Mouse (Mus musculus) frontal cortex, adult (tissue): ENCODE data around the gene Plcxd3.
"Not testable (repeated sequence)": the region's sequence is repeated elsewhere in the genome, so short reads cannot be mapped to it uniquely, and the experiment has no call there.

Experiments
- ATAC-seq: cut with Nextera tagmentation; 2 replicates; pipeline ENCODE4 v1.9.2; 2017; ENCODE audit warnings: mild to moderate bottlenecking, moderate library complexity, mixed read lengths; ENCODE audit not compliant: low TSS enrichment

The Plcxd3 gene

DNA sequence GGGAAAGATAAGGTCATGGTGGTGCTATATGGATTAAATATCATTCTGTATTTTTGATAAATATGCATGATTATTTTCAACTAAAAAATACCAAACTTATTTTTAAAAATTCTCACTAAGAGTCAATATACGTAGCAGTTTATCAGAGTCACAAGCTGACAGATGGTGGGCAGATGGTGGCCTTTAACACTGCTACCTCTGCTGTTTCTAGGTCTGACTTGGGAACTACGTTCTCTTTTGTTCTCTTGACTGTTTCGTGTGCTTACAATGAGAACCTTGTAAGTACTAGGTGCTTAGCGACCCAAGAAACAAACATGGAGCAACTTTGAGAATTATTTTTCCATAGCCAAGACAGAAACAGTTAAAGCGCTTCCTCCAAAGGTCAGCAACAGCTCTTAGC is 183.8 kb downstream of the Plcxd3 start:
- no peak for ATAC-seq

DNA sequence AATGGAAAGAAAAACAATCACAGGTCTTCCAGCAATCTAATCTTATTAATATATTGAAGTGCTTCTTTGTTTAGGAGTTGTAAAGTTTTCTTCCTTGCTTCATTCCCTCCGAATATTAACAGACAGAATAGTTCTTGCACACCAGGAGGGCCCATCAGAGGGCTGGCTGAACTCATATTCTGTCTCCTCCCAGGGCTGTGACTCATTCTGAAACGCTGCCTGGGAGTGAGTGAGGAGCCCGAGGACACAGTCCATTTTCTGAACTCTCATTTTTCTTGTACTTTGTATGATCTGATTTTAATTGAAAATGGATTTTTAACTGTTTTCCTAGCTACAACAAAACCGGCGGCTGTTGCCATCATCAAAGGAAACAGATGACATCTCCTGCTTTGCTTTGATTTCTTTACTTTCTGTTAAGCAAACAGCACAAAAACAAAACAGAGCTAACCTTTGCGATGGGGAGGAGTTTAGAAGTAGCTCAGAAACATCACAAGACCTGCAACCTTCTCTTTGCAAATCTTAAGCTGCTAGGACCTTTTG is 186.2 kb downstream of the Plcxd3 start:
- ATAC-seq, result no peak

DNA sequence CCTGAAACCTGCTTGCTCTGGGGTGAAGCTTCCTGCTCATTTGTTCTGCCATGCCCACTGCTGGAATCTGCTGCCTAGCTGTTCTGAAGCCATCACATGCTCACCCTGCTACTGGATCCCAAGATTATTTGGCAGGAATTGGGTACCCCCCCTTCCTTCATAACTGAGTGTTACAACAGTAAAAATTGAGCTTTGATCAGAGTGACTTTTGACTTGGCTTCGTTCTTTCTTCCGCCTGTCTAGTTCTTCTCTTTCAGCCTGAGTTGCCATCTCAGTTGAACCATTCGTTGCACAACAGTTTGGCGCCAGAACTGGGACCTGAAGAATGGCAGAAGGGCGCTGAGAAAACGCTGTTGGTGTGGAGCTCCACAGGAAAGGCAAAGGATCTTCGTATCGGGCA is 220.2 kb downstream of the Plcxd3 start:
- not testable (repeated sequence) for ATAC-seq

DNA sequence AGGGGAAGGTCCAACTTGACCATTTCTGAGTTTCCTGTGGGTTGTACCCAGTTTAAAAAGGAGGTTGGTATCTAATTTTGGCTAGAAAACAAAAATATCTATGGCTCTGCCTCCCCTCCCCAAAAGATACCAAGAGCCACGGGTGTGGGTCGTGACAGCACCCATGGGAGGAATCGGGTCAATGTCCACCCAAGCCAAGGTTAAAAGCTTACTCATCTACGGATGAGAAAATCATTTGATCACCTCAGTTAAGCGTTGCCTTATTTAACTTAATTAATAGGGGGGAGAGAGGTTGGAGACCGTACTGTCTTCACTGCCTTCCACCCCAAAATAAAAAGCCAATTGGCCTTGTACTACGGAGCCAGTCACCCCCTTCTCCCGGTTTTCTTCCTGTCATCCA is 223.4 kb downstream of the Plcxd3 start:
- not testable (repeated sequence) for ATAC-seq

DNA sequence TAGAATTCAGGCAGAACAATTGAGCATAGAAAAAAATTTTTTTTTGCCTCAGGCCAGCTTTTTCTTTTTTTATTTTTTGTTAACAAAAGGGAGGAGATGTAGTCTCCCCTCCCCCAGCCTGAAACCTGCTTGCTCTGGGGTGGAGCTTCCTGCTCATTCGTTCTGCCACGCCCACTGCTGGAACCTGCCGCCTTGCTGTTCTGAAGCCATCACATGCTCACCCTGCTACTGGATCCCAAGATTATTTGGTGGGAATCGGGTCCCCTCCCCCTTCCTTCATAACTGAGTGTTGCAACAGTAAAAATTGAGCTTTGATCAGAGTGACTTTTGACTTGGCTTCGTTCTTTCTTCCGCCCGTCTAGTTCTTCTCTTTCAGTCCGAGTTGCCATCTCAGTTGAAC is 224.0 kb downstream of the Plcxd3 start:
- ATAC-seq, result not testable (repeated sequence)

DNA sequence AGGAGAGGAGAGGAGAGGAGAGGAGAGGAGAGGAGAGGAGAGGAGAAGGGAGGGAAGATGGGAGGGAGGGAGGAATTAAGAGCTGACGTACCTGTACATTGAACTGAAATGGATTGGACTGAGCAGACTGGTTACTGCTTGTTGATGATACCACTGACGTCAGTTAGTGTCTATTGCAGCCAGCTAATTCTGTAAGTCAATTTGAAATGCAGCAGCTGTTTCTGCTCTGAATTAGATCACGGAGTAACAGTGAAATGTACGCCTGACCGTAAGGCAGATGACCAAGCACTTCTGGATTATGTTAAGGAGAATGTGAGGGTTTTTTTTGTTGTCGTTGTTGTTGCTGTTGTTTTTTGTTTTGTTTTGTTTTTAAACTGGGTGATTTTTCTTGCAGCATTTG is 230.3 kb downstream of the Plcxd3 start:
- ATAC-seq, result peak; percentile 41; the same call in 1 of the 2 replicates
